Mouse (Mus musculus) megakaryocyte, embryonic 14.5 days (primary cell): ENCODE data around the gene Esr1.

Experiments used
- FLI1 ChIP-seq: IDR thresholded peaks from 2 replicates; pipeline ENCODE4 v1.6.1; 2012; ENCODE audit warnings: low read length, inconsistent platforms, mixed read lengths
- GATA1 ChIP-seq: IDR thresholded peaks from 3 replicates; pipeline ENCODE4 v1.6.1; 2012; ENCODE audit warnings: mixed read lengths, low read length, inconsistent platforms, borderline replicate concordance

- TF ChIP-seq GATA1 (no peak), FLI1 (no peak)
These were observed 313.0 kb downstream of the Esr1 start for GRCm38 (mm10) chr10:4924391-4924790.
